Mouse (Mus musculus) embryonic fibroblast, embryonic 13.5 days (primary cell): Measurements from ENCODE around the gene Fam221b.

ENCODE experiments used
- CTCF ChIP-seq: IDR thresholded peaks from 2 replicates; pipeline ENCODE4 v1.5.1; 2011; ENCODE audit warnings: mild to moderate bottlenecking, control low read depth, low read length, moderate library complexity, borderline replicate concordance; ENCODE audit not compliant: insufficient read depth
- POLR2A ChIP-seq: IDR thresholded peaks from 2 replicates; pipeline ENCODE4 v1.6.1; 2011; ENCODE audit warnings: low read depth, mild to moderate bottlenecking, control low read depth, low read length, moderate library complexity

- no peak for TF ChIP-seq POLR2A
- TF ChIP-seq CTCF, result no peak
Measured at GRCm38 (mm10) chr4:43634621-43635374, 34.1 kb downstream of the Fam221b start.
